Mouse (Mus musculus): Measurements from ENCODE around the gene 2610021A01Rik.
"Not testable (repeated sequence)": the region's sequence is repeated elsewhere in the genome, so short reads cannot be mapped to it uniquely, and the experiment has no call there.

- not testable (repeated sequence) for TF ChIP-seq USF1 (IDR thresholded peaks at IDR 0.05; ENCODE audit: low read depth, low read length); MYC (IDR thresholded peaks at IDR 0.05; ENCODE audit: low read depth, low read length); MAX (IDR thresholded peaks at IDR 0.05; ENCODE audit: low read length); CTCF (conservative IDR thresholded peaks at IDR 0.05 in 1 of 2, IDR thresholded peaks at IDR 0.05 in 1 of 2; ENCODE audit: low read depth in 2 of 2, low read length in 2 of 2); ELF1 (IDR thresholded peaks at IDR 0.05; ENCODE audit: low read depth, low read length); TCF12 (IDR thresholded peaks at IDR 0.05; ENCODE audit: low read depth, low read length); ZMIZ1 (IDR thresholded peaks at IDR 0.05; ENCODE audit: low read depth, low read length); ETS1 (conservative IDR thresholded peaks at IDR 0.05; ENCODE audit: low read depth, low read length); POLR2A (IDR thresholded peaks at IDR 0.05; ENCODE audit: low read depth, low read length); HCFC1 (IDR thresholded peaks at IDR 0.05; ENCODE audit: low read depth, low read length); PAX5 (IDR thresholded peaks at IDR 0.05; ENCODE audit: low read length); EP300 (IDR thresholded peaks at IDR 0.05; ENCODE audit: low read length)
Measured at GRCm38 (mm10) chr7:41573562-41573961, 25.5 kb upstream of the 2610021A01Rik start, which contains the start of gene Gm6871.

All from CH12.LX (cell line).